Mouse (Mus musculus): Measurements from ENCODE around the gene Fam189b.
"Not testable (repeated sequence)": the region's sequence is repeated elsewhere in the genome, so short reads cannot be mapped to it uniquely, and the experiment has no call there.

The Fam189b gene

DNA sequence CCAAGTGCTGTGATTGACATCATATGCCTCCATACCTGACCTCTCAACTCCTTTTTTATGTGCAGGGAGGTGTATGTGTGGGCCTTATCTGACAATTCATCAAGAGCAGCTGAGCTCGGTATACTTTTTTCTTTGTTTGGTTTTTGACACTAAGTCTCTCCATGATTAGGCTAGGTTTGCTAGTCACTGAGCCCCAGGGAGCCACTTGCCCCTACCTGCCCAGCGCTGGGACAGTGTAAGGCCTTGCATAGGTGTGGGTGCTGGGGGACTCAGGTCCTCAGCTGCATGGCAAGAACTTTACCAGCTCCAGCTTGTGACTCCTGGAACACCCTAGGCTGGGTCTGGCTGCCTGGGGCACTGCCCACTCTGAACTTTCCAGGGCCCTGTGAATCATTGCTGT lies 23.8 kb downstream of the Fam189b start:
- DNase-seq = no peak

DNA sequence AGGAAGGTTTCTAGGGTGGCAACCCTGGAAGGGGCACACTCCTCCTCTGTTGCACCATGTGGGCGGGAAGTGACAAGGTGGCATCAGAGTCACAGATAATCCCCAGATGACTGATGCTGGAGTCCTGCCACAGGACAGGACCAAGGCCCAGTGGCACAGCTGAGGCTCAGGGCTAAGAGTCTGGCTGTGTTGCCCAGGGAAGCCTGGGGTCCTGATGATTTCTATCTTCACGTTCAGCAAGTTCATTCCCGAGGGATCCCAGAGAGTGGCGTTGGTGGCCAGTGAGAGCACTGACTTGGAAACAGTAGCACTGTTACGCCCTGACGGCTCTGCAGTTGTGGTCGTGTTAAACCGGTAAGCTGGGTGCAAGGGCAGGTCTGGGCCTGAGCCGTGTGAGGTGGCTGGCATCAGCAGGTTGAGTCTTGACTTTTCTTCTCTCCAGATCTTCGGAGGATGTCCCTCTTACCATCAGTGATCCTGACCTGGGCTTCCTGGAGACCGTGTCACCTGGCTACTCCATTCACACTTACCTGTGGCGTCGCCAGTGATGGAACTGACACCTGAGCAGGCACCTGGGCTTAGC lies 25.2 kb downstream of the Fam189b start:
- DNase-seq = no peak

GRCm38 (mm10) chr3:89208736-89209135 lies 25.8 kb downstream of the Fam189b start:
- no peak for DNase-seq

GRCm38 (mm10) chr3:89209731-89210130 lies 26.8 kb downstream of the Fam189b start:
- no peak for DNase-seq

DNA sequence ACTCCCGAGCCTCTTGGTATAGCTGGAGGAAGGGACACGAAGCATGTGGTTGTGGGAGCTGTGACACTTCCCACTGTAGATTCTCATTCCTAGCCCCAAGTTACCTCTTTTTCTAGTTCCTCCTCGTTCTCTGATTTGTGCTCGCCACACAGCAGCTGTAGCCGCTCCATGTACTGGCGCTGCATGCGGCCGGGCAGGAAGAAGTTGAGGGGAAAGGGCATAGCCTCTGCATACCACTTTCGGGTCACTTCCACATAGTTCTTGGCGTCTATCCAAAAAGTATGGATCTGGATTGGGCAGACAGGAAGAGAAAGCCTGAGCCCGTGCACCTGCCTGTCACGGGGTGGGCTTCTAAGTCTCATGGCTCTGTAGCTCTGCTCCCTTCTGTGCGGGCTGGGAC lies 27.2 kb downstream of the Fam189b start:
- DNase-seq = no peak

DNA sequence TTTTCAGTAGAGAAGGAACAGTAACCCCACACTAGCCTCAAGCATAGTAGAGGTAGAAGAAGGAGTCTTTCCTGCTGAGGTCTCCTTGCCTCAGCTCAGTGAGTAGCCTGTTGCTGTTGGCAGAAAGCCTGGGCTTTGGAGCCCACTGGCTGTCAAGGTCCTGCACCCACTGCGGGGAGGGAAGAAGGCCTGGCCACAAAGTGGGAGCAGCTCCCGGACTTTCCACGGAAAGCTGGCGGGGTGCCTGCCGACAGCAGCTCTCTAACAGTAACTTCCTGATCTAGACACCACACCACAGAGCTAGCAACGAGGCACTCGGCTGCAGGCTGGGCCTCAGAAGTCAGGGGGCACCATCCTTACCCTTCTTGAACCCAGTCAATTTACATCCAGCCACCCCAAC lies 27.8 kb downstream of the Fam189b start:
- DNase-seq = no peak

GRCm38 (mm10) chr3:89213803-89214530 lies 31.0 kb downstream of the Fam189b start:
- peak; percentile 95 for DNase-seq

- DNase-seq = no peak
Observed at GRCm38 (mm10) chr3:89214681-89215411, 31.9 kb downstream of the Fam189b start, which contains the start of gene Thbs3. Gene Thbs3 (plus strand): TSS chr3:89215180.

DNA sequence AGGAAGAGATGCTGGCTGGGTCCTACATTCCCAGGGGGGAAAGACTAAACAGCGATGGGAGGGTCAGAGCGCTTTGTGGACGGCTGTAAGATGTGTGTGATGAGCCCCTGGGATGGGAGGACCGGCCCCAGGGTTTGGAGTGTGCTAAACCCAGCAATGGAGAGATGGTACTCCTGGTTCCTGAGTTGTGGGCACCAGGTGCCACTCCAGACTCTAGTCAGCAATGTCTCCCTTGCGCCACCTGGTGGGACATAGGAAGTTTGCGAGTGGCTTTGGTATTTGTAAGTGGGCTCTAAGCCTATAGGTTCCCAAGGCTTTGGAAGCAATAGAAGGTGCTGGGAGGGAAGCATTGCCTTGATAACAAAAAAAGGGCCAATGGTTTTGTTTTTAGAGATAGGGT lies 32.9 kb downstream of the Fam189b start:
- peak; percentile 85 for DNase-seq

DNA sequence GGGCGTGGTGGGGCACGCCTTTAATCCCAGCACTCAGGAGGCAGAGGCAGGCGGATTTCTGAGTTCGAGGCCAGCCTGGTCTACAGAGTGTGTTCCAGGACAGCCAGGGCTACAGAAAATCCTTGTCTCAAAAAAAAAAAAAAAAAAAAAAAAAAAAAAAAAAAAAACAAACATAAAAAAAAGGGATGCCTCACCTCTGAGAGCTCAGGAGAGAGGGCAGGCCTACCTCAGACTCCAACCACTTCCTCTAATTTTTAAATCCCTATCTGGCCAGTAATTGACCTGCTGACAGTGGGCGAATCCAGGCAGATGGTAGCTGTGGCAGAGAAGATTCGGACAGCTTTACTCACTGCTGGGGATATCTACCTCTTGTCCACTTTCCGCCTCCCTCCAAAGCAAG lies 33.5 kb downstream of the Fam189b start:
- DNase-seq = not testable (repeated sequence)

GRCm38 (mm10) chr3:89218271-89218670 lies 35.3 kb downstream of the Fam189b start:
- no peak for DNase-seq

DNA sequence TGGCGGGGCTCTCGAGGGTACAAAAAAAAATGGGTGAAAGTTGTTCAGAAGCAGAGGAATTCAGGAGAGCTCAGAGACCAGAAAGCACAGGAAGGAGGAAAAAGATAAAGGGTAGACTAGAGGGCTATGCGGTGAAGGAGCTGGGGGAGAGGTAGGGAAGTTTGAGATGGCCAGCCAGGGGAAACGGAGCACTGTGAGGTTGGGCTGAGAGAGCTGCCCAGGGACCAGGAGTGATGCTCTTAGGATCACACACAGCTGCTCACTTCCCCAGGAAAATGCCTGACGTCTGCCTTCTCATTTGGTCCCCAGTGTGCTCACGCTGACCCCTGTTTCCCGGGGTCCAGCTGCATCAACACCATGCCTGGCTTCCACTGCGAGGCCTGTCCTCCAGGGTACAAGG lies 36.6 kb downstream of the Fam189b start:
- DNase-seq = no peak

DNA sequence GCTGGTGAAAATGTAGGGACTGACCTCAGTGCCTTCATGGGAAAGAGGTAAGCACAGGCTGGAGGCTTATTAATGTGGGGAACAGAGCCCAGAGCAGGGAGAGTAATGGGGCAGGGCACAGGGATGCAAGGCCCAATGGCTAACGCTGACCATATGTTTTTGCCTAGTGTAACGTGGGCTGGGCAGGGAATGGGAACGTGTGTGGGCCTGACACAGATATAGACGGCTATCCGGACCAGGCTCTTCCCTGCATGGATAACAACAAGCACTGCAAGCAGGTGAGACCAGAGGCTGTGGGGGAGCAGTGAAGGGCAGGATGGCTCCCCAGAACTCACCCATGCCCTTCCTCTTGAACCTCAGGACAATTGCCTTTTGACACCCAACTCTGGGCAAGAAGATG lies 38.2 kb downstream of the Fam189b start:
- no peak for DNase-seq

GRCm38 (mm10) chr3:89224796-89225195 lies 41.9 kb downstream of the Fam189b start:
- DNase-seq = no peak

DNA sequence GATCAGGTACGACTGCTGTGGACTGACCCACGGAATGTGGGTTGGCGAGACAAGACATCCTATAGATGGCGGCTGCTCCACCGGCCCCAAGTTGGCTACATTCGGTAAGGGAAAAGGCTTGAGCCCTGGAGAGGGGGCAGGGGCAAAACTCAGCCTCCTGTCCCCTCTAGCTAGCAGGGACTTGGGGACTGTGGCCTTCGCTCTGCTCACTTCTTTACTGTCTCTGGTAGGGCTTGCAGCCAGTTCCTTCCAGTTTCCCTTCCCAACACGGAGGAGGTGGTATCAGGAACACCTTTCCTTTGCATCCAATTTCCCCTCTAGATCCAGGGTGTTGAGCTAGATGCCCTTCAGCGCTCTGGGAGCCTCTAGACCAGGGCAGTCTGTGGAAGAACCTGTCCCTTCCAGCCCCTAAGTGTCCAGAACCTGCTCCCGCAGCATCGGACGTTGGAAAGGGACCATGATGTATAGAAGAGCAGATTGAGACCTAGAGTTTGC lies 42.4 kb downstream of the Fam189b start:
- DNase-seq = no peak

DNA sequence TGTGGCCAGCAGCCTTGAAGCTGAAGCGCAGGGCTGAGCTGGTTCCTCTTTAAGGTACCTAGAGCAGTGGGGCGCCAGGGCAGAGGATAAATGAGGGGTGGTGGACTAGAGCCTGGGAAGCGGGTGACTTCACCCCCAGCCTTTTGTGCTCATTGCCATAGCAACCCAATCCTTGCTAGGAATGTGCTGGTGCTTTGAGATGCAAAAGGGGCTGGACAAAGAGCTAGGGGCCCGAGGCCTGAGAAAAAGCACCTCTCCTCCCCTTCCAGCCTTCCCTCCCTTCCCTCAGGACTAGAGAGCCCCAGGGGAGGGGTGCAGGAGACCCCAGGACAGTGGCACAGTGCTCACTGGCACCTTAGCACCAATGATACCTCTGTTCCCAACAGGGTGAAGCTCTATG lies 43.0 kb downstream of the Fam189b start:
- DNase-seq = no peak

GRCm38 (mm10) chr3:89226361-89226760 lies 43.4 kb downstream of the Fam189b start:
- no peak for DNase-seq

- DNase-seq = no peak
Observed at GRCm38 (mm10) chr3:89226900-89227299, 44.0 kb downstream of the Fam189b start, which contains the start of gene Mtx1. Gene Mtx1 (minus strand): TSS chr3:89227088.

- DNase-seq = peak; percentile 95
Observed at GRCm38 (mm10) chr3:89227307-89228179, 44.6 kb downstream of the Fam189b start.

DNA sequence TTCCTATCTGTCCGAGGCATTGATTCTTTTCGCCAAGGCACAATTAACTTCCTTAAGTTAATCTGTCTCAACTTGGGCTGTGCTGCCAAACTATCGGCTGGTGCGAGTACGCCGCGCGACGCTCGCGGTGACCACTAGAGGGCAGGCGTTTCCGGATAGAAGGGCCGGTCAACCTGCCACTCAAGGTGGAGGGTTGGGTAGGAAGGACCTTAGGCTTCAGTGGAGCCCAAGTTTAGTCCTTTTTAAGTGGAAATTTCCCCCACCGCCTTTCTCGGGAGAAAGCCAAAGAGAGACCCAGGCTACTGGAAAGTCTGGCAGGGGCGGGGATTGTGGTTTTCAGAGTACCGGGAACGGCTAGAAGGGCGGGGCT lies 45.2 kb downstream of the Fam189b start:
- peak; percentile 85 for DNase-seq

- no peak for DNase-seq
Observed at GRCm38 (mm10) chr3:89228836-89229235, 45.9 kb downstream of the Fam189b start, which contains the start of gene Muc1. Gene Muc1 (plus strand): TSS chr3:89229057.

- no peak for DNase-seq
Observed at GRCm38 (mm10) chr3:89229276-89229675, 46.3 kb downstream of the Fam189b start.

DNA sequence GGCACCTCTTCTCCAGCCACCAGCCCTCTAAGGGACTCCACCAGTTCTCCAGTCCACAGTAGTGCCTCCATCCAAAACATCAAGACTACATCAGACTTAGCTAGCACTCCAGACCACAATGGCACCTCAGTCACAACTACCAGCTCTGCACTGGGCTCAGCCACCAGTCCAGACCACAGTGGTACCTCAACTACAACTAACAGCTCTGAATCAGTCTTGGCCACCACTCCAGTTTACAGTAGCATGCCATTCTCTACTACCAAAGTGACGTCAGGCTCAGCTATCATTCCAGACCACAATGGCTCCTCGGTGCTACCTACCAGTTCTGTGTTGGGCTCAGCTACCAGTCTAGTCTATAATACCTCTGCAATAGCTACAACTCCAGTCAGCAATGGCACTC lies 47.6 kb downstream of the Fam189b start:
- DNase-seq = no peak
